Mouse (Mus musculus) Muller cell, postnatal 12 days (primary cell): ENCODE measurements at regions not wholly inside any gene's neighbourhood (a gene's known extent, or its start where the extent isn't known, plus 50 kb on each side); places are given as distances from the start of the nearest gene placed in this dataset.

Experiments
- DNase-seq: peaks from one replicate; pipeline ENCODE4 v3.0.0-alpha.2; 2015; ENCODE audit errors: inconsistent ontology term

DNA sequence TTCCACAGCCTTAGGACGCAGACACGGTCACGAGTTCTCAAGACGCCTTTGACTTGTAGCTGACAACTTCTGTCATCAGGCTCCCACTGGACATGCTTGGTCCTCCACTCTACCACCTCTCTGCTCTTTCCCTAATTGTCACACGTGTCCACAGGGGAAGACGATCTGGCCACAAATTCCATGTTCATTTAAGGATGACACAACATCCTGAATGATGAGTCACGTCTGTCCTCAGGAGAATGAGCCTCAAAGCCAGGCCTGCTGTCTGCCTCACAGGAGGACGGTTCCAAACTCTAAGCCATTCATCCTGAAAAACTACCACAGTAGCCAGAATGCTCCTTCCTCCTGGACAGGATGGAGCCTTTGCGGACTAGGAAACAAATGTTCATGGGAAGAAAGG is 517.3 kb upstream of the Tmem132c start:
- peak; percentile 84 for DNase-seq

DNA sequence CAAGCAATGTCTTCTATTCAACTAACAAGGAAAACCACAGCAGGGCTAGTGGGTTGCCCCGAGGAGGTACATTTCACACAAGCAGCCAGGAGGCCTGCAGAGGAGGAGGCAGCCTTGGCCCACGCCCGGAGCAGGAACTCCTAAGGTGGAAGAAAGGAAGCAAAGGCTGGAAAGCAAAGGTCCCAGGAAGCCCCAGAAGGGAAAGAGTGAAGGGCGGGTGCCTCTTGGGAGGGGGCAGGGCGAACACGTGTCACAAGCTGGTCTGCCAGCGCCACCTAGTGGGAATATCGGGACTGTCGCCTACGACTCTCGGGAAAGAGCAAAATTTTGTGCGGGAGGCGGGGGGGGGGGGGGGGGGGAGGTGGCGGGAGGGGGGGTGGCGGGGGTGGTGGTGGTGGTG is 508.1 kb upstream of the Tmem132c start:
- peak; percentile 57 for DNase-seq

DNA sequence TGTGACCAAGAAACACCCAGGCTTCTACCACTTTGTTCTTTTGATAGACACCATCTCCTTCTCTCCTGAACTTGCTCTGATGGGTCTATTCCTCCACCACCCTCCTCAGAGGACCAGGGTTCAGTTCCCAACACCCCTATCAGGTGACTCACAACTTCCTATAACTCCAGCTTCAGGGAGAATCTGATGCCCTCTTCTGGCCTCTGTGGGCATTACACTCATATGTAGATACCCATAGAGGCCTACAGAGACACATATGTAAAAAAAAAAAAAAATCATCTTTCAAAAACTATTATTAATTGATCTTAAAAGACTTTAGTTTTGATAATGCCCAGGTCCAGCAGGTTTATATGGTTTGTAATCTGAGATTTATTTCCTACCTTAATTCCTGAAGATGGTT is 505.9 kb upstream of the Tmem132c start:
- no peak for DNase-seq

DNA sequence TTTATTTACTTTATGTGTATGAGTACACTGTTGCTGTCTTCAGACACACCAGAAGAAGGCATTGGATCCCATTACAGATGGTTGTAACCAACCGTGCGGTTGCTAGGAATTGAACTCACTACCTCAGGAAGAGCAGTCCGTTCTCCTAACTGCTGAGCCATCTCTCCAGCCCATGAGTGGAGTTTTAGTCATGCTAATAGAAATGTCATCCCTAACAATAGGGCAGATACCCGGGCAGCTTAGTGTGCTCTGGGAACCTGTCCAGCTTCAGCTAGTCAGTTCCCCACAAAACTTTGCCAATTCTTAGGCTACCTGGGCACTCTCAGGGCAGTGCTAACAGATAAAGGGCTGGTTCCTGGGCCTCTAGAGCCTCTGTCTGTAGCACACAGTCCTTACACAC is 503.9 kb upstream of the Tmem132c start:
- no peak for DNase-seq

DNA sequence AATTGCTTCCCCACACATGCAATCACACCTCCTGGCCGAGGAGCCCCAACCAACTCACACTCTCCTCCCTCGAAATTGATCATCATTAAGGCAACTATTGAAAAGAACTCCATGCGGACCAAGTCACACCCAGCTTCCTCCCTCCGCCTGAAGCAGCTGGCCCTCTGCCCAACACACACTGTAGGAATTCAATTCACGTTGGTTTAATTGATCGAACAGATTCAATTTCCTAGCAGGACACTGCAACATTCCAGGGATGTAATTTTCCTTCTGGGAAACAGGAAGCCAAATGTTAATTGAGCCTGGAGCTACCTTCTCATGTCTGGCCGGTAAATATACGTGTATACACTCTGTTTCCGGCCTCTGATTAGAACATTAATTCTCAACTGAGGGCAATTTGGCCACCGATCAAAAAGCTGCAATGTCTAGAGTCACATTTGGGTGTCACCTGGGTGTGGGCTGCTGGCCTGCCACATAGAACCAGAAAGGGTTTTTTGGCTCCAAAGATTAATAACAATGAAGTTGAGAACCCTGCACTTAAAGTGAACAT is 500.7 kb upstream of the Tmem132c start:
- peak; percentile 53 for DNase-seq

DNA sequence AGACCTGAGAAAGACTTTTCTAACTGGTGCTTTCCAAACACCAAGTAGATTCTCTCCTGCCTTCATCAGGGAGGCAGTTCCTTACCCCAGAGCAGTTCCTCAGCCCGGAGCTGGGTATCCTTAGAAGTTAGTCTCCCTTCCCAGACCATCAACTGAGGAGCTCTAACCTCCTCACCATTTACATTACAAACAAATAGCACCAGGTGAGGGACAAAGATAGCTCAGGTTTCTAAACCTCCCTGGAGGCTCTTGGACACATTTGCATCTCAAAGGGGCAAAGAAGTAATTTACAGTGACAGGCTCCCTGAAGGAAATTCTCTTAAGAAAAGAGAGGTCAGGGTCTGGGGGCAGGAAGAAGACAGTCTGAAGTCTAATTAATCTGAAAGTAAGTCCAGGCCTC is 486.5 kb upstream of the Tmem132c start:
- no peak for DNase-seq

DNA sequence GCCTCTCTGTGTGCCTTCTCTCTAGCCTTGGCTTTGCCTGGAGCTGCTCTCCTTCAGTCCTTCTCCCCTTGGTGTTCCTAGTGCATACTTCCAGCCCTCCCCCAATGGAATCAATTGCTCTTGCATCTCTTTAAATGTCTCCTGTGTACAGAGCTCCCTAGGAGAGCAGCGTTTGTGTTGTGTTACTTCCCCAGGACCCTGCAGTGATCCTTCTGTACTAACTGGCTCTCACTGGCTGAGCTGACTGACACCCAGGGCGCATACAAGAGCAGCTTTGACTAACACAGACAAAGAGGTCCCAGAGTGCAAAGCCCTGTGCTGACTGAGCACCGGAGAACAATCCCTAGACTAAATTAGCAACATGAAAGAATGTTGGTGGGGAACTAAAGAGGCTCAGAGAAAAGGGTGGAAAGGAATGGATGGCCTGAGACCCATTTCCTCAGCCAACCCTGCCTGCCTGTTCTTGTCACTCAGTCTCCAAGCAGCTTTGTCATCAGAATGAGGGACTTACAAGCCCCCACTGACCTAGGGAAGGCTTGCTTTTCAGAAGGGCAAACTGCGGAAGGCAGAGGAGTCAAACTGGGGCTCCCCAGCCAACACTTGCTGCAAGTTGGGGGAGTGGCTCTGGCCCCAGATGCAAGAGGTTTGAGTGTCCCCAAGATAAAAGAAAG is 476.4 kb upstream of the Tmem132c start:
- DNase-seq = peak; percentile 38

DNA sequence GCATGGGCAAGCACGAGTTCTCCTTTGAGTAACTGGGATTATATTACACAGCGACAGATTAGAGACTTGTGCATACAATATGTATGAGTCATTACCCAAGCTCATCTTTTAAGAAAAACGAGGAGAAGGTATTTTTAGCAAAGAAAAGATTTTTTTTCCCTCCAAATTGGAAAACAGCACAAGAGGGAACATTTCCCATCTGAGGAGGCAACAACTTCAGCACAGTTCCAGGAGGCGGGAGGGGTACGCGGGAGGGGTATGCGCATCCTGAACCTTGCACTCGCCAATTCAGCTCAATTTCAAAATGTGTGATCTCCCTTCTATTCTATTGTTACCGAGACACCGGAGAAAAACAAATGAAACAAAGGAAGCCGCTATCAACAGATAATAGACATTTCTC is 472.6 kb upstream of the Tmem132c start:
- DNase-seq = peak; percentile 4

DNA sequence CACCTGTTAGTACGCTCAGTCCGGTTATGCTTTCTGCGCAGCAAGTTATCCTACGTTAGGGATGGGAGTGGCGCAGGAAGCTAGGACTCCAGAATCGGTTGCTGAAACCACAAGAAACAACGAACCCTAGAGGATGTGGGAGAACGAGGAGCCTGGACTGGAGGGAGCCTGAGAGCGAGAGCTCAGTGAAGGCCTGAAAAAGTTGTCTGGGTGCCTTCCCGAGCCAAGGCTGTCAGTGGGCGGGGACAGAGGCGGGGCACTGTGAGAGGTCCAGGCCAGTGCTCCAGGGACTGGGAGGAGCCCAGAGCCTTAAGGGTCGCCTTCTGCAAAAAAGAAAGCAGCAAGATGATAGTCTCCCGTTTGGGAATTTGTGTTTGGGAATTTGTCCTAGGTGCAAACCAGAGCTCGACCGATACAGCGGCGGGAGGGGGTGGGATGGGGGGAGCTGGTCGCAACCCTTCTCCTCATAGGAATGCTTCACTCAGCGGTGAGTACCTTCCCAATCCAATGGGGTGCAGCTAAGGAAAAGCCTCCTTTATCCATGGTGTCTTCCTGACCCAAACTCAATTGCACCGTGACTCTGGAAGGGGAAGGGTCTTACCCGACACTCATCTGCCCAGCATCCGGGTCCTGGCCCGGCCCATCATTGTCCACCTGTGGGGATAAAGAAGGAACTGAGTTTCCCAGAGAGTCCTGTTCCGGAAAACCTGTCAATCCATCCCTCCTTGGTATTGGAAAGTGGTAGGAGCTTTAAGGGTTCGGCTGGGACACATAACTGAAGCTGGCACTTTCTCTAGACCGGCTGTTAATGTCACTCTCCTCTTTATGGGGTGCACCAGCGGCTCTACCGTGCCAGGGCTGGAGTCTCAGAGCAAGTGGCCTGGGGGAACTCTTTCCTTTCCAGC is 453.6 kb upstream of the Tmem132c start:
- peak; percentile 64 for DNase-seq

DNA sequence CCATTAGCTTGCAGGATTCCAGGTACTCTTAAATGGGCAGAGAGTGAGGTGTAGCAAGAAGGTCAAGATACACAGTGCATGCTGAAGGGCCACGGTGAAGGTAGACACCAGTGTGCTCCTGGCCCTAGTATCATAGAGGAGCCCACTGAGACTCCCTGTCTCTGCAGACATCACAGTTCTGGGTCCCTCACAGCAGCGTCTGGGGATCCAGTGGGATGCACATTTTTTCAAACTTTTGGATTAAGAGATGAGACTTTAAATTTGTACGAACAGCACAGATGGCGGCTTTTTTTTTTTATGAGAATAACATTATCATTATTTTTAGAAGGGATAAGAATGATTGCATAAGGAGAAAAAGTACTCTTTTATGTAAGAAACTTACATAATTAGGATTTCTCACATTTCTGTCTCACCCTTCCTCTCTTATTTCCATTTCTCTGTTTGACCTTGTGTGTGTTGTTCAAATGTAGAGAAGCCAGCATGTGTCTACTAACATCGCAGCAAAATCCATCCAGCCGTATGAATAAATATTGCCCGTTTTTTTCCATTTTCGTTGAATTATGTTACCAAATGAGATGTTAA is 441.8 kb upstream of the Tmem132c start:
- no peak for DNase-seq

DNA sequence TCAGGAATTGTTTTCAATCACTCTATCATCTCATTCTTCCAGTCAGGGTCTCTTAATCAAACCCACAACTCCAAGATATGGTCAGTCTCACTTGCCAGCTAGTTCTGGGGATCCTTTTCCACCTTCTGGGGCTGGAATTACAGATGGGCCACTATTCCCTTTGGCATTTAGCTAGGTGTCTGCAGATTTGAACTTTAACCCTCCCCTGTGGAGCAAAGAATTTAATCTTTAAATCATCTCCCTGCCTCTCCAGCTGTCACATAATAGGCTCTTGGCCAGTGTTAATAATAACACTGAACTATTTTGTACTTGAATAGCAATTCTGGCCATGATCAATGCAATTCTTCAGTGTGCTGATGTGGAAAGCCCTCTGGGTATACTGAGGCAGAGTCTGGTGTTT is 435.0 kb upstream of the Tmem132c start:
- no peak for DNase-seq

DNA sequence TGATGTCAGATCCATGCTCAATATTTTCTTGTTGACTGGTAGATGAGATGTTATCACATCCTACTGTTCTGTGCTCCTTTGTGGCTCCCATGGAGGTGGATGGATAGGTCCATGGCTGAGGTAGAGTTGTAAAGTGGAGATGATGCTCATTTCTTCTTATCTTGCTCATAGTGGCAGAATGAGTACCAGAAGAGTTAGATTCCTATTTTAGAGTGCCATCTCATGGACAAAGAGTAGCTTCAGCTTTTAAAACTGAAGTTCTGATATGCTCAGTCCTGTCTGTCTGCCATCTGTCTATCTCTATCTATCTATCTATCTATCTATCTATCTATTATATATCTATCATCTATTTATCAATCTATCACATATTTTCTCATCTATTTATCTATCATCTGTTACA is 425.5 kb upstream of the Tmem132c start:
- no peak for DNase-seq

DNA sequence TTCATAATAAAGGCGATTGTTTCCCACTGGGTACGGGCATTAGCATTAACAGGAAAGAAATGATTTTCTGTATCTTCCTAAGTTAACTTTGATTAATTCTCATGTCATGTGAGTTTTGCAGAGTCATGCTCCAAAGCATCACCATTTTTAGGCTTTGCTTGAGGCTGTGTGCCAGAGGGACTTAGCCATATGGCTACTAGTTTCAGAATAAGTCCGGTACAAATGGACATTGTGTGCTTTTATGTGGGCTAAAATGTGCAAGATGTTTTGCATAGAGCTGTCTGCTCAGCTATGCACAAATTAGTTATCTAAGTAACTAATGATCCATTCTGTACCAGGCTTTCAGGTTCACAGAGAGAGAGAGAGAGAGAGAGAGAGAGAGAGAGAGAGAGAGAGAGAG is 406.2 kb upstream of the Tmem132c start:
- DNase-seq = no peak

DNA sequence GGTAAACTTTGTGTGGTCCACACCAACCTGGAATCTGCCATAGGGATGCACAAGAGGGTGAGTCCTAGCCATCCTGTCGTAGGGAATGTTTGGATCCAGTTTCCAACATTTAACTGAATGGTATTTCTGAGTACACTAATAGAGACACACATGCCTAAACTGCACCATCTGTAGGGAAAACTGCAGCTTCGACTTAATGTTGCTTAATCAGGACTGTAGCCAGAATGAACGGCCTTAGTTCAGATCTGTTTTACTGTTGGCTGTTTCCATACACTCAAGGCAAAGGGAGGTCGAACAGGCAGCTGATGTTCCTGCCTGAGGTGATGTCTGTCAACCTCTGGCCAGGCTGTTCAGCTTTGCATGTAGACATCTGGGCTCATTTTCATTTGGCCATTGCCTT is 399.0 kb upstream of the Tmem132c start:
- no peak for DNase-seq

DNA sequence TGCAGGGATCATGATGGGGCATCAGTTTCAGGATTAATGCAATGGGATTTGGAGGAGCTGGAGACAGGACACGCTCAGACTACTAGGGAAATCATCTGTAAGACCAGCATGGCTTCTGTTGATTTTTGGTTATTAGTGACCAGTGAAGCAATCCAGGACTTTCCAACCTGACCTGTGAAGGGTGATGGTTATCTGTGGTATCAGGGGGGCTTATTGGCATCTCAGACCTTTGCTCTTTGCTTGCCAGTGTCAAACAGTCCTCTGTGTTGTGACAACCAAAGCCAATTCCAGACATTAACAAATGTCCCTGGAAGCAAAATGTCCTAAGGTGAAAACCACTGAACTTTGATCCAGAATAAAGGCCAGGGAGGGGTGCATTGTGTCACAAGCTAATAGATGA is 379.5 kb upstream of the Tmem132c start:
- no peak for DNase-seq

DNA sequence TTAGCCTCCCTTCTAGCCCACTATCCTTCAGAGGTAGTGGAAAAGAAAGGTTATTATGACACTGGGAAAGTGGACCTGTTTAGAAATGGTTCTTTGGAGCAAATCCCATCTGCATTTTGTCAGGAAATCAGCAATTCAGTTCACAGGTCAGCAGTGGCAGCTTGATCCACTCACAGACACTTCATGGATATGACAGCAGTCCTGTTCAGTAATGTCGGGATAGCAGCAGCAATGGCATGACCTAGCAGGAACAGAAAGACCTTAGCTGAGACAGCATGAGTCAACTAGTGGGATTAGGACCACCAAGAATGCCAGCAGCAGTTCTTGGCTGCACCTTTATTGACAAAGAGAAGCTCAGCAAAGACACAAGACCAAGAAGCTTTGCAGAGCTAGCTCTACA is 365.8 kb upstream of the Tmem132c start:
- no peak for DNase-seq

DNA sequence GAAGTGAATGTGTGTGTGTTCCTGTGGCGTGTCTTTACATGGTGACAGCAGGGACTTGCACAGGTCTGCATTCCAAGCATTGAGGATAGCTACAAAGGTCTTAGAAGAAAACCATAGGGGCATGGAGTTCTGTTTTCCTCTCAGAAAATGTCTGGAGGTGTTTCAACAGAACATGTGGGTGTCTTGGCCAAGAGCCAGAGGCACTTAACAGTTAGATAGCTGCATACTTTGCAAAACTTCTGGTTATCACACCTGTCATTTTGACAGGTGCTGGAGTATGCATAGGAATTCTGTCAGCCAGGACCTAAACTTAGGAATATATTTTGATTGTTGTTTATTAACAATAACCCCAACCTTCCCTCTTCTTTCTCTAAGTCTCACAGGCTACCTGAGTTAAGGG is 350.9 kb upstream of the Tmem132c start:
- DNase-seq = no peak

DNA sequence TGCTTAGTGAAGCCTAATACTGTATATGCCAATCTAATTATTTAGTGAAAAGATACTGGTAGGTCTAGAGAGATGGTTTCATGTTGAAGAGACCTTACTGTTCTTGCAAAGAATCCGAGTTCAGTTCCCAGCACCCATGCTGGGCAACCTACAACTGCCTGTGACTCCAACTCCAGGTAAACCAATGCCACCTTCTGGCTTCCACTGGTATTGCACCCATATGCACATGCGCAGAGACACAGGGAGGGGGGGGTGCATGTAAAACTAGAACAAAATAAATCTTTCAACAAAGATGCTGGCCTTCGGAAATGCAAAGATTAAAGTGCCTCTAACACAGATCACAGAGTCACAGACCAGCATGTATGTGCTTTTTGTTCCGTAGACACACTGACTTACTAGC is 348.5 kb upstream of the Tmem132c start:
- no peak for DNase-seq

DNA sequence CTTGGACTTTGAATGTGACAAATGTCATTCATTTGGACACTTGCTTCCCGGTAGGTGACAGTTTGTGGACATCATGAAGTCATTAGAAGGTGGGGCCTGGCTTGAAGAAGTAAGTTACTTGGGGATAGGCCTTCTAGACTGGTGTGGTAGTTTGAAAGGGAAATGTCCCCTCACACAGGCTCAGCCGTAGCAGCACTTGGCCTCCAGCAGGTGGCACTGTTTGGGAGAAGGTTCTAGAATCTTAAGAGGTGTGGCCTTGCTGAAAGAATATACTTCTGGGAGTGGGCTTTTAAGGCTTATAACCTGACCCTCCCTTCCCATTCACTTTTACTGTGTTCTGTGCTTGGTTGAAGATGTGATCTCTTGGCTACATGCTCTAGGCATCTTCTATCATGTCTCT is 331.5 kb upstream of the Tmem132c start:
- DNase-seq = no peak

DNA sequence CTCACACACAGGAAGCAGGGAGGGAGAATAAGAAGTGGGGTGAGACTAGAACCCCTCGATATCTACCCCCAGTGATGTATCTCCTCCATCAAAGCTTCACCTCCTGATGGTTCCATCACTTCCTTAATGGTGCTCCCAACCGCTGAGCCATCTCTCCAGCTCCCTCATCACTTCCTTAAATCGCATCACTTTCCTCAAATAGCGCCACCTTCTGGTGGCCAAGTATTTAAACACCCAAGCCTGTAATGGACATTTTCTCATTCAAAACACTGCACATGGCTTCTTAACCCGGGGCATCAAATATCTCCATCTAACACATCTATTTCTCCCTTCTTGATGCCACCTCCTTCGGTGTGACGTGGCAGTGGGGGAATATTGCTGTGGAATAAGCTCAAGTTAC is 324.3 kb upstream of the Tmem132c start:
- DNase-seq = no peak

DNA sequence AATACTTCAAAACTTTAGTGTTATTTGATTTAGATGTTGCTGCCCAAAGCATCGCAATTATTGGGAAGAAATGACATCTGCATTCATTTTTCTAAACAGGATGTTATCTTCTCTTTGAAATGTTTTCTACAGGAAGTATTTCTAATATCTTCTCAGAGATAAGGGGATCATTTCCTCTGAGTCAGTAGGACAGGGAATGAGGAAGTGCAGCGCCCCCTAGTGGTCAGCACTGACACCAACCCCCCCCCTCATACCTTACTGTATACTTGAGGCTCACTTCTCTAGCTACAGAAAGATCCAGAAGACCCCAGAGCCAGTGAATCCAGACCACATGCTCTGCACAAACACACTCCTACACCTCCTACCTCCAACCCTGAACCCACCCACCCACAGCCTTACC is 308.1 kb upstream of the Tmem132c start:
- no peak for DNase-seq

DNA sequence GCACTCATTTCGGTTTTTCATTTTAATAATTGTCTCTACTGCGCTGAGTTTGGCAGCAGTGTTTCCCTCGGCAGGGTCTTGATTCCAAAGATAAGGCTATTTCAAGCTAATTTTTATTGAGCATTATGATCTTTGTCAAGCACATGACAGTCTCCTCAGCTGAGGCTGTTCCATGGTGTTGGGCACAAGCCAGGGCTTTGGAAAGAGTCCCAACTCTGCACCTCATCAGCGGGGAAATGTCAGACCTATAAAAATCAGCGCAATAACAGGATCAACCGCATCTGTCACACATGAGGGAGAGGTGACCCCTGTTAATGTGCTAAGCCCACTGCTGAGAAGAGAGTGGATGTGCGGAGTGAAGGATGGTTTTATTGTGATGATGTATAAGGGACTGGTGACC is 296.7 kb upstream of the Tmem132c start:
- no peak for DNase-seq

DNA sequence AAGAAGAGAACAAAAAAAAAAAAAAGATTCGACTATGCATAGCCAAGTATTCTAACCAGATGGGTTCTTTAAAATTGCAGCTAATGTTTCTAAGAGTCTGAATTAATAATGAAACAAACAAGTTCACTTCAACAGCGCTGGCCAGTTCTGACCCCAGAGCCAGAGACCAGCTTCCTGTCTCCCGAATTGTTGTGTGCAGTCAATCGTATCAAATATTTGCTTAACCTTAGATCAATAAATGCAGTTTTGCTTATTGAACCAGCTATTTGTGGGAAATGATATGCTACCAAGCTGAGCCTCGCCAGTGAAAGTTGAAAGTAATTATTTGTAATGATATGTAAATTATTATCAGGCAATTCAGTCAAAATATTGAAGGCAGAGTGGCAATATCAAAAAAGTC is 287.4 kb upstream of the Tmem132c start:
- DNase-seq = no peak
